Mouse (Mus musculus) lung, postnatal 0 days (tissue): ENCODE data around the gene Kif21a.

Source experiments
- CTCF ChIP-seq: IDR thresholded peaks from 2 replicates; pipeline ENCODE4 v1.5.1; 2016; ENCODE audit warnings: antibody characterized with exemption, mild to moderate bottlenecking
- EP300 ChIP-seq: IDR thresholded peaks from 2 replicates; pipeline ENCODE4 v1.6.1; 2016; ENCODE audit warnings: antibody characterized with exemption, mild to moderate bottlenecking, control low read depth

GRCm38 (mm10) chr15:91064310-91064826 is 14.6 kb upstream of the Kif21a start:
- TF ChIP-seq CTCF (no peak), EP300 (no peak)
